Mouse (Mus musculus) spleen, adult 2 months (tissue): ENCODE measurements around the gene Zfp786.

ENCODE experiments used
- CTCF ChIP-seq: fragments of 200-500 bp; IDR thresholded peaks from 2 replicates; pipeline ENCODE4 v1.5.1; 2011; ENCODE audit warnings: mild to moderate bottlenecking, inconsistent platforms; ENCODE audit not compliant: insufficient read depth, insufficient read length, insufficient replicate concordance; ENCODE audit errors: extremely low read depth
- POLR2A ChIP-seq: fragments of 200-500 bp; IDR thresholded peaks from 2 replicates; pipeline ENCODE4 v1.6.1; 2011; ENCODE audit warnings: low read depth, low read length, inconsistent platforms

GRCm38 (mm10) chr6:47832220-47832619 lies 1.6 kb upstream of the Zfp786 start:
- TF ChIP-seq POLR2A = no peak
- TF ChIP-seq CTCF = no peak
